Mouse (Mus musculus): ENCODE results near the gene Tubd1.

Tubd1 gene

GRCm38 (mm10) chr11:86602116-86602515 is 57.3 kb downstream of the Tubd1 start:
- no peak for DNase-seq

GRCm38 (mm10) chr11:86603719-86604118 is 58.9 kb downstream of the Tubd1 start:
- no peak for DNase-seq

- no peak for DNase-seq
Measured at GRCm38 (mm10) chr11:86604289-86604688, 59.5 kb downstream of the Tubd1 start.

DNA sequence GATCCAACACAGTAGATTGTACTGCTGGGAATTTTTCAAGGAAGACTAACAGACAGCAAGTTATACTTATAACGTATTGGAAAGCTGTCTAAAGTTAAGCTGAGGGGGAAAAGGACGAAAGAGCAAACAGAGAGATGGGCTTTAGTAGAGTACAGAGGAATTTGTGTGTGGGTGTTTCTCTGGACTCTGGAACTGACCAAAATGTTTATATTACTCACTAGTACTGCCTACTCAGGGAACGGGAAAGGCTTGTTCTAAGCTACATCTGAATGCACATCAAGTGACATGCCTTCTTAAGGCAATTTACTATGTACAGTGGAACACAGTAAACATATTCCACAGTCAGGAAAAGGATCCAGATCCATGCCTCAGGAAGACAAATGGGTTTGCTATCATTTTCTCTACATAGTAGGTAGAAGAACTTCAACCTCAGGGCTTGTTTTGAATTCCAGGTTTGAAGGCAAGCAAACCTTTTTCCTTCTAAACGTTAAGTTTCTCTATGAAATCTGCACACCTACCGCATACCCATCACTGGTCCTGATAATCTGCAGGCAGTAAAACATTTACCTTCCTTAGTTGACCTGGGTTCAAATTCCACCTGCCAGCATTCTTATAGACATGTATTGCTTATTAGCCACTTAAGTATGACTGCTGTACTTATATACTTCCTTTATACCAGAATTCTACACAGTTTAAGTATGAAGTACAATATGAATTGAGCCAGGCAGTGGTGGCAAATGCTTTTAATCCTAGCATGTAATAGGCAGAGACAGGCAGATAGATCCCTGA is 60.1 kb downstream of the Tubd1 start:
- DNase-seq, result no peak

- no peak for DNase-seq
Measured at GRCm38 (mm10) chr11:86606621-86607339, 62.0 kb downstream of the Tubd1 start.

GRCm38 (mm10) chr11:86607808-86608350 is 63.1 kb downstream of the Tubd1 start:
- DNase-seq, result no peak

DNA sequence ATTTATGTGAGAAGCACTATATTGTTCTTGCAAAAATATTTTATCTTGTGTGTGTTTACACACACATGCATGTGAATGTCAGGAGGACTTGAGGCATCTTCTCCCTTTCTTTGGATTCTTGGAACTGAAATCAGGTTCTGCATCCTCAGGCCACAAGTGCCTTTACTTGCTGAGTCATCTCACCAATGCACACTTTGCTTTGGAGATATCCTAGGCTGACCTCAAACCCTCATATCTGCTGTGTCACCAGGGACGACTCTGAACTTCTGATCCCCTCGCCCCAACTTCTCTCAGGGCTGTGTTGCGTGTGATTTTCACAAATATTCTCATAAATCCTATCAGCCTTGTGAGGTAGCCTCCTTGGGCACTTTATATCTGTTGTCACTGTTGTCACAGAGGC is 65.4 kb downstream of the Tubd1 start:
- no peak for DNase-seq

- DNase-seq, result no peak
Measured at GRCm38 (mm10) chr11:86611991-86612390, 67.2 kb downstream of the Tubd1 start.

GRCm38 (mm10) chr11:86614056-86614530 is 69.3 kb downstream of the Tubd1 start:
- no peak for DNase-seq

- DNase-seq, result no peak
Measured at GRCm38 (mm10) chr11:86614607-86615006, 69.8 kb downstream of the Tubd1 start.
